Mouse (Mus musculus) ovary, adult 18-20 months (tissue): ENCODE data around the gene Map3k5.

Experiments used
- DNase-seq: peaks from one replicate; pipeline ENCODE4 v3.0.0; 2022; ENCODE audit warnings: low spot score, mixed read lengths

Gene Map3k5

DNA sequence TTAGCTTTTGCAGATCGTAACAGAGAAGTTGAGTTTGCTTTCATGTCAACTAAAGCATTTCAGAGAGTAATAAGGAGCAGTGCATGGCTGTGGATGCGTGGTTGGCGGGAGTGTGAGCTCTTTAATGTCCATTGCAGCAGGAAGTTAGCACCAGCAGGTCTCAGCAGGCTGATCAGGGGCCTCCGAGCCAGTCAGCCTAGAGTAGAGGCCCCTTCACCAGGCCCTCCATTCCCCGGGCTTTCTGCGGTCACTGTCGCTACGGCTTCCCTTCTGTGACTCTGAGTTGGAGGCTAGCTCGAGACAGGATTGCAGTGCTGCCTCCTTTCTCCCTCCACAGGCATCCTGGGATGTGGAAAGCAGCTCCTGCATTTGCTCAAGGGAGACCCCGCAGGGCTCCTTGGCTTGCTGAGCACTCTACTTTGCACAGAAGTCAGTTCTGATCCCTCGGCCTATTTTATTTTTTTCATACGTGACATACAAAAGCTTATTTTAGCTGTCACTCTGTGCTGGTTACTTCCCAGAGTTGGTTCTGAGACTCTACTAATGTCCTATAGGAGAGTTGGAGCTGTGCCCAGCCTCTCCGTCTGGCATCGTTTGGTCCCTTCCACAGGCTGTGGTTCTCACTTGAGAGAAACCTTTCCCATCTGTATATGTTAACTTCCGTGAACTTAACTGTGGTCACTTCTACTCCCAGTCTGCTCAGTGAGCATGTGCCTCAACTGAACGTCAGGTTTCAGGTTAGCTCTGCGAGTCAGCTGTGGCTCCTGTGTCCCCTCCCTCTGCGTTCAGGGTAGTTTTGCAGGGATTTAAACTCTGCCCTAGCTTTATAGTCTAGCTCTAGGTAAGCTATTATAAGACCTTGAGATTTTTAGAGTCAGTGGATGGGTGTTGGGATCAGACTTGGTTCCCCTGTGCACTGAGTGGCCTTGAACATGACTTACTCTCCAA is 178.0 kb downstream of the Map3k5 start:
- DNase-seq, result no peak

DNA sequence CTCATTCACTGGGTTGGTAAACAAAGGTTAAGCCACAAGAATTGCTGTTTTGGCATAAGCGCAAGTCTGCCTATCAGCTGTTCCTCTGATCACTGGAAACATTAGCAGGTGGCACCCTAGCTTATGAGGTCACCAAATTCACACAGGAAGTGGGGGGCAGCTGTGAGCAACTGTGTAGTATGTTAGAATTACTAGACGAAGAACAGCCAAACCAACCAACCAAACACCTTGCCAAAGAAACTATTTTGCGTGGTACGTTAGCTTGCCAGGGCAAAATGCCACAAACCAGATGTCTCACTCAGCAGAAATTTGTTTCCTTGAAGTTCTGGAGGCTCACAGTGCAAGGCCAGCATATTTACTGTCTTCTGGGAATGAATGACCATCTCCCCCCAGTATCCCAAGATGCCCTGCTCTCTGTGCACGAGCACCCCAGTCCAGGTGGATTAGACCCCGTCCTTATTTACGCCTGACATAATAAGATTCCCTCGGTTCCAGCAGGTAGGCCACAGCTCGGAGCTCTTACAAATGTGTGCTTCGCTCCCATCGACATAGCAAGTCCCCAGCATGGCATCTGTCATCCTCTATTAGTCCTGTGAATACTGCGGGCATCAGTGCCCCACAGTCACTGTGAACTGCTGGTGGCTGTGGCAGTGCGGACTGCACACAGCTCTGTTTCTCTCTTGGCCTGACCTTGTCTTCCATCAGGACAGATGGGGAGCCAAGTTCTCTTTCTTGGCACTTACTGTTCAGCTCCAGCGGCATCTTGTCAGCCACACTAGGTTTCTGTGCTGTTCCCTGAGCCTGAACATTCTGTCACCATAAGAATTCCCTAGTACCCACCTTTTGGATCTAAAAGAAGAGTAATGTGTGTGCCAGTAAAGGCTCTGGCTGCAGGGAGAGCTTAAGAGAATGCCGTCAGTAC is 185.5 kb downstream of the Map3k5 start:
- DNase-seq, result no peak

DNA sequence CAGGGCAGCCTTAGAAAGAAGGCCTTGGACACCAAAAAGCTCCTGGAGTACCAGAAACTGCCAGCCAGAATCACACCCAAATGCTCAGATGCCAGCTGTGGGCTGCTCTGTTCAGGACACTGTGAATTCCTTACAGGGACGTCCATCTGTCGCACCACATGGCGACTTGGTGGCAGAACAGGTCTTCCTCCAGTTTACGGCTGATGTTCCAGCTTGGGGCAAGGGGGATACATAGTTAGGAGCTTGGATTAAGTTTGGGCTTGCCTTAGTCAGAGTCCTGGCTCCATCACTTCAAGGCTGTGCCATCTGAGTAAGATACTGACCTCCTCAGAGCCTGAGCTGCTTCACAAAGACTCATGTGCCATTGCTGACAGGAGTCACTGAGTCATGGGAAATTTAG is 187.7 kb downstream of the Map3k5 start:
- DNase-seq, result no peak

DNA sequence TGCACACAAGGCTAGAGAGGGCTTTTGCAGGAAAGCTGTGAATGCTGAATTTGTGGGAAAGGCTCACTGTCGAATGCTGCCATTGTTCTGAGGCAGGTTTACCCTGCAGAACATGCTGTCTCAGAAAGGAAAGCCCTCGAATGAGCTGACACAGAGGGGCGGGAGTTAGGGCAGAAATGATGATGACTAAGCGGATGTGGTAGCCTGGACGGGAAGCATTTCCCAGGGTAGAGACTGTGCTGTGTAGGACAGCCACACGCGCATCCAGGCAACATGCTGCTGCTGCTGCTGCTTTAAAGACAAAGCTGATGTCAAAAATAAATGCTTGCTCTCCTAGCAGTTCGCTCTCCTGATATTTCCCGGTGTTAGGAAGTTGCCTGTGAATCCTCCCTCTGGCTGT is 189.1 kb downstream of the Map3k5 start:
- DNase-seq, result no peak

DNA sequence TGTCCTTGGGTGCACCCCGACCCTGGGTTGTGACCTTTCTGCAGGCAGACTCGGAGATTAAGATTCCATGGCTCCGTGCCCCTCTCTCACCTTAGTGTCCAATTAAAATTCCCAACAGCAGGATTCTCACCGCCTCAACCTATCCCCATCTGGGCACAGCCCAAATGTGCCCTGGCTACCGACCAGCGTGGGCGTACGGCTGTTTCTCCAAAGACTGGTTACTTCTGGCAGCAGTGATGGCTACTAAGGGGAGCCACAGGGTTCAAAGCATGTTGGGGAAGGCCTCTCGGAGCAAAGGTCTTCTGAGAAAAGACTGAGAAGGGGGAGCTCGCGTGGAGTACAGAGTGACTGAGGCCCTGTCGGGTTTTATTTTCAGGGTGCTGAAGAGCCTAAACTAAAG is 190.3 kb downstream of the Map3k5 start:
- no peak for DNase-seq

DNA sequence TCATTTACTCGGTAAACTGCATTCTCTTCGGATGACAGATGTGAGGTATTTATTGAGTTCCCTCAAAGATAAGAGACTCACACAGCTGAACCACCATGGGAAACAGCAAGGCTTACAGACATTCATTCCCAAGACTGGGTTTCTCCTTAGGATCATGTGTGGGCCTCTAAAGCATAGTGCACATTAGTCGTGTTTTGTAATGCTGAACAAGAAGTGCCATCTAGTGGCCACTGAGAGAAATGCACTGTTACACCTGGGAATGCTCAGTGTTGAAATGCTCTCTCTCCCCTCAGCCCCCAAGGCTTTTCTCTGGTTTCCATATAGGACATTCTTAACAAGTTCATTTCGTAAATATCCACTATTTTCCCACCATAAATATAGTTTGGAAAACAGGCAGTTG is 191.0 kb downstream of the Map3k5 start:
- DNase-seq, result no peak

DNA sequence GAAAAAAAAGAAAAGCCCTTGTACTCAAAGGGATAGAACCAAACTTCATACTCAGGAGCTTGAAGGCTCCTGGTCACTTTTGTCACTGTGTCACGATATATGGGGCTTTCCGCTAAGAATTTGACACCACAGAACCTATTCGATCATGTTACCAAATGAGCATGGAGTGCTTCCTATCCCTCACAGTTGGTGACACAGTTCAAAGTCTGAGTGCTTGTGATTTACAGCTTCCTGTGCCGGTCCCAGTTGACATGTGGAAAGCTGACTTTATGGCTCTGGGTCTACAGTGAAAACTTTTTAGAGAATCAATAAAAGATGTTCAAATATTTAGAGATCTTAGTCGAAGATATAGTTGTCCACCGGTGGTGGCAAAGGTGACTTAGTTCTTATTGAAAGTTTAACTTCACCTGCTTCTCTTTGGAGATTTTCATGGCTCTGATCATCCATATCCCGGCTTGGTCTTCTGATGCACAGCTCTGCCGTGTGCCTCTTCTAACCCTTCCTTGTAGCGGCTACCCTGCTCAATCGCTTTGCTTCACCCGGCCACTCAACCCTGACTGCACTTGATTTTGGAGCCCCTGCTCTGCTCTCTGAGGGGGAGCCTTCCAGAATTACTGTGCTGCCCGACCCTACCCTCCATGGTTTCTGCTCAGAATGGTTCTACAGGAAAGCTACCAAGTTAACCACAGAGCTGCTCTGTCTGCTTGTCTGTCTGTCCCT is 198.8 kb downstream of the Map3k5 start:
- DNase-seq, result no peak

DNA sequence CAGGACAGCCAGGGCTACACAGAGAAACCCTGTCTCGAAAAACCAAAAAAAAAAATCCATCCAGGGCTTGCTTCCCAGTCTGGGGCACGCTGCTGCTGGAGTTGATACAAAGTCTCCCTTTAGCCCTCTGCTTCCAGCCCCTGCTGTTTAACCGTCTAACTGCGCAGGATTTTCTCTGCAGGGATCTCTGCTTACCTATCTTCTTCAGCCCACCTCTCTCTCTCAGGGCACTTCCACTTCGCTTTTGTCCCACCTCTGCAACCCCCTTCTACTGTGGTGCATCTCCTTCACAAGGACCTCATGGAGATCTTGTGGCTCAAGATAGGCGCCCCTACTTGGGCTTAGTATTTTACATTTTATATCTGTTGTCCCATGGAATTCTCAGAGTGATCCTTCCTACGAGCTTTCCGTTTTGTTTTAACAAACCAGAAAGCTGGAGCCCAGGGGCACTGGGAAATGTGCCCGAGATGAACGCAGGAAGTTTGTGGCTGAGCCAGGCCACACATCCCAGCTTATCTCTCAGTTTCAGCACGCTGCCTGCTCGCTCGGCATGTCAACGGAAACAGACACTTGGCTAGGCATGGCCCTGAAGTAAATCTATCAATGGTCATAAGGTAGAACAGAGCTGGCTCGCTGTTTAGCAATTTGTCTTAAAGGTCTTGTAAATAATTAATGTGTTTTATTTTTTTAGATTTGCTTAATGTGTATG is 201.2 kb downstream of the Map3k5 start:
- DNase-seq, result peak; percentile 42

DNA sequence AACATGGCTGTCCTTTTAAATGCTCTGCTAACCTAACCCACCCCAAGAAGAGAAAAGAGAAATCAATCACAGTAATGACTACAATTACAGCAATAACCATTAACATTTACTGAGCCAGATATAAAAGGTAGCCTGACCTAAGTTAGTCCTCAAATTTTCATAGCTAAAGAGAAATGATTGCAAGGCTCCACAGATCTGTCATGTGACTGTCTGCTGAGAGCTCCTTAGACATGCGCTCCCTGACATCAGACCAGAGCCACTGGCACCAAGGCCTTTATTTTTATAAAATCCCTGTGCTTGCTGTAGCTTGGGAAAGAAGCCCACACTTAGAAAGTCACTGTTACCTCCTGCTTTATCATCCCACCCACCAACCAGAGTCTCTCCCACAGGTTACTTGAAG is 202.2 kb downstream of the Map3k5 start:
- DNase-seq, result no peak

DNA sequence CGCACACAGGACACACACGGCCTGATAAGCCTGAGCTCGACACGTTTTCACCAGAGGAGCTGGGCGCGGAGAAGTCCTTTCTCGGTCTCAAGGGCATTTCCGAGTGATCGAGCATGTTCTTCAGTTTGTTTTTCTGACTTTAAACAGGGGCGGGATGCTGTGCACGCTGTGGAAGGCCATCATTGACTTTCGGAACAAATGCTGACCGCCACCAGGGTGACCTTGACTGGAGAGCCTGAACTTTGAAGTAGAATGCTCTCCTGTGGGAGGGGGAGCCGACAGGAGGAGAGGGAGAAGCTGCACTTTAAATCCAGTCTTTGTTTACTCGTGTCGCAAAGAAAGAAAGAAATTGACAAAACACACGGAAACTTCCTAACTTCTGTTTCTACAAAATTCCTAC is 207.1 kb downstream of the Map3k5 start:
- DNase-seq, result no peak

DNA sequence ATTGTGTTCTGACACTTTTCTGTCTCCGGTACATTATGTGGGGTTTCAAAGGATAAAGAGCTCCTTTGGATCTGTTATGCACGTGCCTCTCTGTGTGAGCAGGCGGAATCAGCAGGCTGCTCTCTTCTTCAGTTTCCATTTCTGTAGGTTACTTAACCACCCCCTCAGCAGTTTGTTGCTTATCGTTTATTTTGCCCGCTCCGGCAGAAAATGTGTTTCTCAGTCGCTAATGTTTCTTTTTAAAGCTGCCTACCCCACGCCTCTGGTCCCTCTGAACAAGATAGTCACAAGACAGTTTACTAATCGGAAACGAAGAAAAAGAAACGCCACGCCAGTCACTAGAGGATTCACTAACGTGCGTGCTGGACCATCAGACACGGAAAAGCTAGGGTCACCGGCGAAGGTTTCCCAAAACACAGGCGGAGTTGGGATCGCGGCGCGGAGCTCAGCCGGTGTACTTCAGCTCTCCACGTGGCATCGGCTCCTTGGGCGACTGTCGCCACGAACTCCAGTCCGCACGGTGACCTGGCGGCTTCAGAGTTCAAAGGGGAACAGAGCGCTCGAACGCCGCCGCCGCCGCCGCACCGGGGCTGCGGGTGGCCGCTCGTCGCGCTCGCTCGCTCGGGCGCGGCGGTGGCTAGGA is 214.0 kb downstream of the Map3k5 start, which contains the start of gene Map7:
Gene Map7, plus strand, starts transcription at position 342 of the 643 bp plus-strand sequence.
- DNase-seq, result no peak

DNA sequence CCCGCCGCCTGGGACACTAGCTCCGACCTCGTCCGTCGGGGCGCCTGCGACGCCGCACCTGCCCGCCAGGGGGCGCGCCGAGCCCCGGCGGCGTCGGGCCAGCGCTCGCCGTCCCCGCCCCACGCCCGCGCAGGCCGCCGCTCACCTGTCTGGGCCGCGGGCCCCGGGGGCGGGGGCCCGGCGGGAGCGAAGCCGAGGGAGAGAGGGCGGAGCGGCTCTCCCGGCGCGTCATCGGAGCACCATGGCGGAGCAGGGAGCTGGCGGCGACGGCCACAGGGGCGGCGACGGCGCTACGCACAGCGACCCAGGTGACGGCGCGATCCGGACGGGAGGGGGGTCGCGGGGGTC is 214.5 kb downstream of the Map3k5 start:
- peak; percentile 32 for DNase-seq

DNA sequence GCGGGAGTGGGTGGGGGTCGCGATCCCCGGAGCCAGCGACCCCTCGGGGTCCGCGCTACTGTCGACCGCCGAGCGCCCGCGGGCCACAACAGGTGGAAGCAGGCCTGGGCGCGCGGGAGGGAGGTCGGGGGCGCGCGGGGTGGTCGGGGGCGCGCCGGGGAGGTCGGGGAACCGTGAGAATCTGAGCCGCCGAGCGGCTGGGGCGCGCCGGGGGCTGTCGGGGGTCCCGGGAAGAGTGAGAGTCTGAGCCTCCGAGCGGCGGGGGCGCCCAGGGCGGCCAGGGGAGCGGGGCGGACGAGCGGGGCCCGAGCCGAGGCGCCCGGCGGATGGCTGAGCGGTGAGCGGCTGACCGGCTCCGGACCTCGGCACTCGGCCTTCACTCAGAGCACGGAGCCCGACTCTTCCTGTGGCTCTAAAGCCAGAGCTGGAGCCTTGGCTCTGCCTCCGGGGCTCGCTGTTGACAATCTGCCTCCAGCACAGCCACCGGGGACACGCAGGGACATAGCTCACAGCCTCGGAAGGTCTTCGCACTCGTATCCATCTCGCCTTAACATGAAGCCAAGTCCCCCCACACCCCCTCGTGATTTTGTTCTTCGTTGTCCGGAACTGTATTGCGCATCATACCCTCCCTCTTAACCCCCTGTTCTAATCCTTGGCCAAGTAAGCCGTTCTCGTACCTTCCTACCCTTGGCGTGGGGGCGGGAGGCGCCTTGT is 215.0 kb downstream of the Map3k5 start:
- DNase-seq, result peak; percentile 21

DNA sequence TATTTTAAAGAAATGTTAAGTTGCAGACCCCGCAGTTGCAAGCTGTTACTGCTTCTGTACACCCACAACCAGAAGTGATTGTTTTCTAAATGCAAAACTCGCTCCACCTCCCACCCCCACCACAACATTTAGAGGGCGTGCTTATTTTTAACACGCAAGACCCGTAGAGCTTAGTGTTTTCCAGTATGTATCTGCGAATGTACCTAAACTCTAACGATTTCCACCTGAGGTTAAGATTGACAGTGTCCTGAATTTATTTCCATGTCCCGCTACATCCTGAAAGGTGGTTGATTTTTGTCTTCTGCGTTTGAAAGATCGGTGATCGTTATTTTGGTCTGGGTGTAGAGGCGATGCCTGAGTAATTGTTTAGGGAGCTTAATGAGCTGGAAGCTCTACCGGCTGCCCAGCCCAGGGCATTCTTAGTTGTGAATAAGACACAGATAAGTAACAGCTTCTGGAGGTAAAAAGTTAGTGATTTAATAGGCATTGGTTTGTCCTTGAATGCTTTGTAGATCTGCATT is 215.6 kb downstream of the Map3k5 start:
- no peak for DNase-seq

DNA sequence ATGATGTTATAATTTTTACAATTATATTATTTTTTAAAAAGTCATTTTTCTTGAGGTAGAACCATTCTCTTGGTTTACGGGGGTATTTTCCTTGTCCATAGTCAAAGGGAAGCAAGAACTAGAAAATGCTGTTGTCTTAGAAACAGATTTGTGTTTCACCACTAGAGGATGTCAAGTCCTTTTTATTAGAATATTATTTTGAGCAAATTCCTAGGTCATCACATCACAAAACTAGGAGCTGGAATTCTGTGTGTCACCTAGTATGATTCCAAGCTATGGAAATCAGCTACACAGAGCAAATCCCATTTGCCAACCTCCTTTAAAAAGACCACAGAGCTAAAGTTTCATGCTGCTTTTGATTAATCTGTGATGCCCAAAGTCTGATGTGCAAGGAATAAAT is 217.9 kb downstream of the Map3k5 start:
- DNase-seq, result no peak

DNA sequence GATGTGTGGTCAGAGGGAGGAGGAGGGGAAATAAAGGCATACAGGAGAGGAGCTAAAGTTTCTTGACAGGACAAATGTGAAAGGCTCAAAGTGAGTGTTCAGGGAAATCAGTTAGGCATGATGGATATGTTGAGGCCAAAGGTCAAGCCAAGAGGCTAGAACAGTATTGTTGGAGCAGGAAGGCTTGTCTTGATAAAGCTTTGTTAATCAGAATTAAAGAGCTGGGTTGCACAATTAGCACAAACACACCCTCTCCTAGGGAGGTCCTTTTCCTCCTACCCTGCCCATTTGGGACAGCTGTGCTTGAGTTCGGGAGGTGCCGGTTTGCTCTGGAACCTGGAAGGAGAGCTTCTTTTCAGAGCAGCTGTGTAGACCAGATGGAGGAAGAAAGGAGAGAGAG is 219.2 kb downstream of the Map3k5 start:
- DNase-seq, result no peak

DNA sequence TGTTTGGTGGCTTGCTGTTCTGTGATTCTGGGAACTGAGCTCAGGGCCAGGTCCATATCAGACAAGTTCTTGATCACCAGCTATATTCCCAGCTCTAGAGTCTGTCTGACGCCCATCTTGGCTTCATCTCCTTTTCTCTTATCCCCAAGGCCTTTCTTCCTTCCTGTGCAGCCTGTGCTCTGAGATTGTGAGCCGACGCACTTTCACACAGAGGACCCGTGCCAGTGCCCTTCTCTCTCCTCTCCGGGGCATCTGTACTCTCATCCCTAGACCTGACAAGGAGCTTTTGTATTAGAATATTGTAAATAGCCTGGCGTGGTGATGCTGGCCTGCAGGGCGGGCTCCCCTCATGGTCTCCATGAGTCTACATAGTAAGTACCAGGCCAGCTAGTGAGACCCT is 221.1 kb downstream of the Map3k5 start:
- no peak for DNase-seq

DNA sequence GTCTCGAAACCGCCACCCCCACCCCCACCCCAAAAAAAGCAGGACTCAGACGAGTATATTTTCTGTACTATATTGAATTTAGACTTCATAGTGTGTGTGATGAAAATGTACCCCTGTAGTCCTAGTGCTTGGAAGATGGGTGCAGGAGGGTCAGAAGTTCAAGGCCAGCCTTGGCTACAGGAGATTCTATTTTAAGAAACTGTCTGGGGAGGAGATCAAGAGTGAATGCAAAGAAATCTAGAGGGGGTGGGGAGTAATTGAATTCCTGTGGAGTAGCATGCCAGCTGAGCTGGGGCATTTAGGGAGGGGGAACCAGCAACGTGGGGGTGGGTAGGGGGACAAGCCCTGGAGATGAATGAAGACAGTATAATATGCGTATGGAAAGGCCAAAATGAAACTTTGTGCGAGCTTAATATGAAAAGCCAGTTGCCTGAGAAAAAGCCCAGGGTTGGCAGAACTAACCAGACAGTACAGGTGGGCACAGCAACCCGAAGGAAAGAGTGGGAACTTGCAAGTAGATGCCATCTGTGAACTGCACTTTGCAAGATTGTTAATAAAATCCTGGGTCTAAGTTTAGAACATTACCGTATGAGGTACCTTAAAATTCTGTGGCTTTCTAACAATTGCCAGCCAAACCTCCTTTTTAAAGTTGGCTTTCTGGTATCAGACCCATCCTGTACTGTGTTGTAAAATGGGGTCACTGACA is 222.9 kb downstream of the Map3k5 start:
- no peak for DNase-seq

DNA sequence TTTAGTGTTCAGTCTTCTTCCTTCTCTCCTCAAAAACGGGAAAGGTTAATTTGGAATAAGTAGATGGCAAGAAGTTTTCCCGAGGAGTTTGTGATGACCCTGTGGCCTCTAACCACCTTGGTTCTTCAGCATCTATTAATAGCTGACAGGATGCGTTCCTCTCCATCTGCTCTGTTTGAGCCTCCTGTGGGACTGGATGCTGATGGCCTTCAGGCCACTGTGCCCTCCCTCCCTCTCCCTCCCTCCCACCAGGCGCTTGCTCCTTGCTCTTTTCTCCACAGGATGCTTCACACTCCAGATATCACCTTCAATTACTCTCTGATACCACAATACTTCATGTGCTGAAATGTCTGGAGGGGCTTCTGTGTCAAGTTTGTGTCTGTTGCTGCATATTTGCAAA is 224.5 kb downstream of the Map3k5 start:
- DNase-seq, result no peak

DNA sequence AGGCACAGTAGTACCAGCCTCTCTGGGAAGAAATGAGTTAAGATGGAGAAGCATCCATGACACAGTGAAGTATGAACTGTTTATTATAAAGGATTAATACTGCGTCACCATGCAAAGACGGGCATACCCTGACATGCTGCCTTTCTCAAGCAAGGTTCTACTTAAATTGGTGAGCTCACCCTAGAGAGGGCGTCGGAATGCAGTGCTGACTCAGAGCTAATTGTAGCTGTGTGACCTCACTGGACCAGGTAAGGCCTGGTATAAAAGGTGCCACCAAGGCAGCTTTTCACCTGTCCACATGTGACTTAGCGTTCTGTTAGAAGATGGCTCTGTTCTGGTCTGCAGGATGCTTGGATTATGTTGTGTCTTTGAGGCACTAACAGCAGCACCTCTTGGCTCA is 225.0 kb downstream of the Map3k5 start:
- DNase-seq, result no peak
